Mouse (Mus musculus) forebrain, postnatal 0 days (tissue): ENCODE results near the gene Slc7a1. TPM values are rescaled to one million over a fixed set of nuclear protein-coding genes. Genes with fewer than 3 reads are reported as not detected.
A peak's percentile ranks its signal among the peaks of the same experiment; 100 is the strongest.
"Not testable (repeated sequence)": the region's sequence is repeated elsewhere in the genome, so short reads cannot be mapped to it uniquely, and the experiment has no call there.

Source experiments
- ATAC-seq: fragments of 200-750 bp; cut with Nextera tagmentation; 2 replicates; pipeline ENCODE4 v1.8.0; 2017; ENCODE audit warnings: mild to moderate bottlenecking, moderate library complexity
- DNase-seq: peaks from one replicate; pipeline ENCODE4 v3.0.0-alpha.2; 2015
- H3K27ac ChIP-seq: fragments of 300-500 bp; sonication (generic); 2 replicates; pipeline ENCODE4 v1.5.1; 2014; ENCODE audit warnings: low read depth, mild to moderate bottlenecking, antibody characterized with exemption, low read length, moderate library complexity, mixed read lengths
- H3K27me3 ChIP-seq: fragments of 300-500 bp; sonication (generic); 2 replicates; pipeline ENCODE4 v1.6.1; 2014; ENCODE audit warnings: mild to moderate bottlenecking, low read length, mixed read lengths; ENCODE audit not compliant: insufficient read depth
- H3K36me3 ChIP-seq: fragments of 300-500 bp; sonication (generic); 2 replicates; pipeline ENCODE4 v1.6.1; 2014; ENCODE audit warnings: mild to moderate bottlenecking, moderate library complexity; ENCODE audit not compliant: insufficient read depth
- H3K4me1 ChIP-seq: fragments of 300-500 bp; sonication (generic); 2 replicates; pipeline ENCODE4 v1.6.1; 2014; ENCODE audit warnings: antibody characterized with exemption; ENCODE audit not compliant: insufficient read depth
- H3K4me2 ChIP-seq: fragments of 300-500 bp; sonication (generic); 2 replicates; pipeline ENCODE4 v1.6.1; 2014; ENCODE audit warnings: low read depth, mild to moderate bottlenecking, moderate library complexity
- H3K4me3 ChIP-seq: fragments of 300-500 bp; sonication (generic); 2 replicates; pipeline ENCODE4 v1.5.1; 2014; ENCODE audit warnings: low read depth, low read length, mixed read lengths
- H3K9ac ChIP-seq: fragments of 300-500 bp; sonication (generic); 2 replicates; pipeline ENCODE4 v1.6.1; 2014; ENCODE audit warnings: mild to moderate bottlenecking
- H3K9me3 ChIP-seq: fragments of 300-500 bp; sonication (generic); 2 replicates; pipeline ENCODE4 v1.6.1; 2016; ENCODE audit warnings: low read length
- CTCF ChIP-seq: sonication (generic); IDR thresholded peaks from 2 replicates; pipeline ENCODE4 v1.5.1; 2016; ENCODE audit warnings: antibody characterized with exemption, control low read depth, low read depth
- WGBS: fragments of 180-500 bp; shearing (Covaris S2); extraction: QIAGEN DNeasy Blood & Tissue Kit; methylation state at CpG from one replicate; pipeline ENCODE4 v1.1.7; 2014; 5-methylcytosine and 5-hydroxymethylcytosine counted together
- polyA plus RNA-seq: library from polyadenylated mRNA; unstranded; fragments of >200 nt; fragmentation: Nextera tagmentation; extraction: Ambion mirVana; gene quantifications from 2 replicates; pipeline ENCODE4 v1.2.1, GENCODE M21; 2015
- total RNA-seq: library from RNA; depleted of rRNA; stranded (reverse); fragments of >200 nt; gene quantifications from 2 replicates; pipeline ENCODE4 v1.2.3, GENCODE M21; 2014

Gene Slc7a1
- total and polyA plus RNA-seq, 2 experiments from 2014 or later: 44.0 to 52.2 TPM

DNA sequence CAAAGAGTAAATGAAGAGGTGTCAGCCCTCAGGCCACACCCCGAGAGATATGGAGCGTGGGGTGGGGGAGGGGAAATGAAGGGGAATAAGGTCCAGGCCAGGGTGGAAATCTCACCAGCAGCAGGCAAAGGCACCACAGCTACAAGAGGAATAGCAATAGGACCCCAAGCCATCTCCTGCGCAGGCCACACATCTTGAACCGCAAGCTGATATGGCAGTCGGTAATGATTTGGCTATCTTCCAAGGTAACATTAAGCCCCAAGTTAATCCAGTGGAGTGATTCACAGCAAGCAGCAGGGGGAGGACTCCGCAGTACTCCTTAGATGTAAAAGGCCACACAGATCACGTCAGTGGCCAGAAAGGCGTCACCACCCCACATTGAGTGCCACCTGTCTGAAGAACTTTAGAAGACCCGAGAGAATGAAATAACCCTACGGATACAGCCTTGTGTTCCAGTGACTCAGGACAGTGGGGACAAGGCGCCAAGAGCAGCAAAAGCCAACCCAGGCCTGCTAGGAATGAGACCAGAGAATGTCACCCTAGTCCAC, 68.4 kb downstream of the Slc7a1 start:
- ATAC-seq (no peak), DNase-seq (no peak)
- Histone ChIP-seq H3K4me1 (no peaks in the 10 kb centered on the region), H3K27ac (no peak overlapping the region), H3K4me3 (no peak overlapping the region), H3K9me3 (no peaks in the 10 kb centered on the region), H3K9ac (no peak overlapping the region), H3K27me3 (no peaks in the 10 kb centered on the region), H3K36me3 (peaks cover 25% of the 10 kb centered on the region), H3K4me2 (no peak overlapping the region)
- 69% methylated on average over 11 of the region's 11 CpGs for WGBS
- TF ChIP-seq CTCF: no peak

- no peaks in the 10 kb centered on the region for H3K9me3 ChIP-seq
- H3K4me3 ChIP-seq: no peak overlapping the region
- no peak for TF ChIP-seq CTCF
- DNase-seq (no peak), ATAC-seq (no peak)
- H3K27me3 ChIP-seq: no peaks in the 10 kb centered on the region
- no peak overlapping the region for H3K9ac ChIP-seq
- peaks cover 21% of the 10 kb centered on the region for H3K36me3 ChIP-seq
- H3K27ac ChIP-seq: no peak overlapping the region
- H3K4me2 ChIP-seq: no peak overlapping the region
- no peaks in the 10 kb centered on the region for H3K4me1 ChIP-seq
- 94% methylated on average over 3 of the region's 3 CpGs for WGBS
These were observed 70.7 kb downstream of the Slc7a1 start for GRCm38 (mm10) chr5:148328982-148329381.

DNA sequence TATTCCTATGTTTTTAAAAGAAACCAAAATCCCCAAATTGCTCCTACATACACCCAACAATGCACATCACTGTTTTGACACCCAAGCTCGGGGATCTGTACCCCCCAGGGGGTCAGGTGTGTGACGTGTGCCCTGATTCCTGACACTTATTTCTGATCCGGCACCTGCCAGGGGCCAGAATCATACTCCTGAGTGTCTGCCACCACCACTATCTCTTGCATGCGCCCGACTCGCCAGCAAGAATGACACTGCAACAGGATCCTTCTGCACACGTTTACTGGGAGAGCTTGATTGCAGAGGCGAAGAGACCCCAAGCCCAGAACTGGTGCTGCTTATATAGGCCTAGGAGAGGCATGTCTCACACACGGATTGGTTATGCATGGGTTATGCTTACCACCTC, 73.4 kb downstream of the Slc7a1 start:
- 94% methylated on average over 9 of the region's 9 CpGs for WGBS
- not testable (repeated sequence) for DNase-seq

GRCm38 (mm10) chr5:148325317-148325885, 74.3 kb downstream of the Slc7a1 start:
- no peak overlapping the region for H3K4me3 ChIP-seq

More for the DNA sequence above, 73.4 kb downstream of the Slc7a1 start:
- H3K9ac ChIP-seq, ATAC-seq, H3K27me3 ChIP-seq, H3K4me1 ChIP-seq, H3K4me3 ChIP-seq, H3K4me2 ChIP-seq, H3K9me3 ChIP-seq, H3K27ac ChIP-seq, H3K36me3 ChIP-seq: not testable (repeated sequence)

GRCm38 (mm10) chr5:148314931-148315330, 84.8 kb downstream of the Slc7a1 start:
- H3K4me2 ChIP-seq: no peak overlapping the region
- no peak for ATAC-seq
- H3K27ac ChIP-seq: no peak overlapping the region
- WGBS: 96% methylated on average over 5 of the region's 5 CpGs
- no peak for TF ChIP-seq CTCF
- no peak overlapping the region for H3K4me3 ChIP-seq
- H3K4me1 ChIP-seq: no peaks in the 10 kb centered on the region
- H3K27me3 ChIP-seq: no peaks in the 10 kb centered on the region
- no peak overlapping the region for H3K9ac ChIP-seq
- no peaks in the 10 kb centered on the region for H3K9me3 ChIP-seq
- peaks cover 4% of the 10 kb centered on the region for H3K36me3 ChIP-seq
- no peak for DNase-seq

More at GRCm38 (mm10) chr5:148325317-148325885, 74.3 kb downstream of the Slc7a1 start:
- peak; percentile 96 for TF ChIP-seq CTCF
- Histone ChIP-seq H3K27ac (no peak overlapping the region), H3K4me2 (no peak overlapping the region), H3K9me3 (no peaks in the 10 kb centered on the region), H3K4me1 (no peaks in the 10 kb centered on the region), H3K27me3 (no peaks in the 10 kb centered on the region), H3K36me3 (no peaks in the 10 kb centered on the region), H3K9ac (no peak overlapping the region)
- DNase-seq (peak; percentile 78), ATAC-seq (peak; percentile 51)
- WGBS: 42% methylated on average over 4 of the region's 4 CpGs

- ATAC-seq (no peak), DNase-seq (no peak)
- no peak overlapping the region for H3K27ac ChIP-seq
- no peaks in the 10 kb centered on the region for H3K4me1 ChIP-seq
- H3K4me2 ChIP-seq: no peak overlapping the region
- no peak for TF ChIP-seq CTCF
- no peaks in the 10 kb centered on the region for H3K9me3 ChIP-seq
- 53% methylated on average over 2 of the region's 2 CpGs for WGBS
- no peak overlapping the region for H3K9ac ChIP-seq
- no peaks in the 10 kb centered on the region for H3K27me3 ChIP-seq
- no peak overlapping the region for H3K4me3 ChIP-seq
- H3K36me3 ChIP-seq: peaks cover 4% of the 10 kb centered on the region
These were observed 87.3 kb downstream of the Slc7a1 start for GRCm38 (mm10) chr5:148312443-148312842.

DNA sequence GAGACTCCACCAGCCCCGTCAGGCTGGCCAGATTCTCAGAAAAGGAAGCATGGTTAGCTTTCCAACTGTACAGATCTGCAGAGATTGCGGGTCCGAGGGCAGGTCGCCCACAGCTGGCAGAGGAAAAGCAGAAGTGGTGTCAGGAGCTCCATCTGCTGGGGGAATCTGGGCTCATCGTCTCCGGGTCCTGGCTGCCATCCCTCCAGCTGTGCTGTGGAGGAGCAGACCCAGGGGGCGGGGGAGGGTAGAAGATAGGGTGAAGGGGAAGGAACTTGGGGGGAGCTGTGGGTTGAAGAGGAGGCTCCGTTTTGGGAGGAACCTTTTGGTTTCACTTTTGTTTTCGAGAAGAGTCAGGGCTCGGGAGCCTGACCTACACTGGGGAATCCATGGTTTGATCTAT, 88.9 kb downstream of the Slc7a1 start:
- no peak for TF ChIP-seq CTCF
- Histone ChIP-seq H3K4me2 (no peak overlapping the region), H3K9me3 (no peaks in the 10 kb centered on the region), H3K27ac (no peak overlapping the region), H3K36me3 (peaks cover 6% of the 10 kb centered on the region), H3K9ac (no peak overlapping the region), H3K4me1 (no peaks in the 10 kb centered on the region), H3K27me3 (no peaks in the 10 kb centered on the region), H3K4me3 (no peak overlapping the region)
- no peak for DNase-seq
- WGBS: 77% methylated on average over 10 of the region's 10 CpGs
- no peak for ATAC-seq
